Mouse (Mus musculus): ENCODE results near the gene Smchd1.
"Not testable (repeated sequence)": the region's sequence is repeated elsewhere in the genome, so short reads cannot be mapped to it uniquely, and the experiment has no call there.

Smchd1 gene

DNA sequence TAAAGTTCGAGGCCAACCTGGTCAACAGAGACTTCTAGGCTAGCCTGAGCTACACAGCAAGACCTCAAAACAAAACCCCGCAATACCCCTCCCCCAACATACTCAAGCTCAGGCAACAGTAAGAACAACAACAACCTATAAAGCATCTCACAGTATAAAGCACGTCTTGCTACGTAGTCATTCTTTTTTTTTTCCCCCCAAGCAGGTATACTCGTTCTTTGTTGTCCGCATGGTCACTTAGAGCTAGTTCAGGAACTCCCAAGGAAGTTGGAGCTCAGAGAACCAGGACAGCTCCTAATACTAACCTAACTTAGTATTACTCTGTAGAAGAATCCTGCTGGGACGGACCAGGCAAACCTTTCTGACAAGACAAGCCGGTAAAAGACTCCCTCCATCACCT, 1.0 kb downstream of the Smchd1 start:
- ChIA-PET POLR2A (interaction anchor here in 3 of 4 experiments (0.7 to 4.7 kb wide), 15 partner anchors 12 to 736 kb away, joined by 3 to 23 read pairs (median 4); partner anchors contain the start of genes Ndc80 (in 3 of the 3), Spdya (in 2 of the 3) and Gm4707 (in 1 of the 3)), CTCF (interaction anchor here in 1 of 4 experiments (1.0 kb wide), 1 partner anchor 197 kb away, joined by 3 read pairs; no protein-coding TSS in a partner anchor)

DNA sequence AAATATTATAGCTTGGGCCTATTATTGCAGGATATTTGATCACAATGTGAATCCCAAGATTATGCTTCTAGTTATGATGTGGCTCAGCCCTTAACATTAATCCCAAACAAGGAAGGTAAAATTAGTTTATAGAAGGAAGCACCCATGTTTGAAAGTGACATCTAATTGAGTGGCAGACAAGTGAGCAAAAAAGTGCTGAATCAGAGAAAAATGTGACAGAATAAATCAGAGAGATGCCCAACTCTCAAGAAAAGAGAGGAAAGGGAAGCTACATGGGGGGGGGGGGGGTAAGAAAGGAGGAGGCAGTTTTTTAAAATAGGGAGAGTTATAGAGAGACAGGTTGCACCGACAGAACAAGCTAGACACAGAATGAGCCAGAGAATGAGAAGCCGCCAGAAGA, 3.9 kb downstream of the Smchd1 start:
- CTCF ChIA-PET: no interaction called here
- POLR2A ChIA-PET: no interaction called here

DNA sequence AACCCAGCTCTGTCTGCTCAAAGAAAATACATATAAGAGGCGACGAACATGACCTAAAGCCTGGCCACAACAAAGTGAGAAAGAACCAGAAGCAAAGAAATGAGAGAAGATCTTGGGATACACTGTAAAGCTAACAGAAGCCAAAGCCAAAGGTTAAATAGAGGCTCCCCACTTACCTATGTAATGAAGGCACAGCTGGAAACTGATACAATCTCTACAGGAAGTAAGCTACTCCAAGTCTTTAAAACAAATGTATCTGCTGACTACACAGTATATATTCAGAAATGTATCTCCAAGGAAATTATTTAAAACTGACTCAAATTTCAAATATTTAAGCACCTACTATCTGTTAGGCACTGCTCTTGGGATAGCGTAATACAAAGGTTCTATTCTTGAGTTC, 14.8 kb downstream of the Smchd1 start:
- ChIA-PET CTCF (no interaction called here), POLR2A (interaction anchor here in 1 of 4 experiments (0.9 to 3.4 kb wide), 4 partner anchors 12 to 45 kb away, joined by 3 to 13 read pairs (median 4); partner anchors contain the start of gene Smchd1)

DNA sequence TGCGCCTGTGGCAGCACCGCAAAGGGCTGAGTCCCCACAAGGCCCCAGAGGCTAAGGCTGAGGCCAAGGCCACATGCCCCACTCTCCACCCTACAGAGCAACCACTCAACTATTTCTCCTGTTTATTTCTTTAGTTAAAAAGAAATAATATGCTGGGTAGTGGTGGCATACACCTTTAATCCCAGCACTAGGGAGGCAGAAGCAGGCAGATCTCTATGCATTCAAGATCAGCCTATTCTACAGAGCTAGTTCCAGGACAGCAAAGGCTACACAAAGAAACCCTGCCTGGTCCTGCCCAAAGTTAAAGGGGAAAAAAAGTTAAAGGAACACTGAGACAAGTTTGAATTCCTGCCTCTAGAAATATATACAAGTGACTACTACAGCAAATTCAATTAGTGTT, 15.3 kb downstream of the Smchd1 start, which contains the start of gene Gm4707:
TSS of gene Gm4707 (minus strand) at position 101 of the 400 bp plus-strand sequence.
- CTCF ChIA-PET: no interaction called here
- POLR2A ChIA-PET: interaction anchor here in 1 of 4 experiments (0.9 to 3.4 kb wide), 4 partner anchors 13 to 45 kb away, joined by 3 to 13 read pairs (median 4); partner anchors contain the start of gene Smchd1

DNA sequence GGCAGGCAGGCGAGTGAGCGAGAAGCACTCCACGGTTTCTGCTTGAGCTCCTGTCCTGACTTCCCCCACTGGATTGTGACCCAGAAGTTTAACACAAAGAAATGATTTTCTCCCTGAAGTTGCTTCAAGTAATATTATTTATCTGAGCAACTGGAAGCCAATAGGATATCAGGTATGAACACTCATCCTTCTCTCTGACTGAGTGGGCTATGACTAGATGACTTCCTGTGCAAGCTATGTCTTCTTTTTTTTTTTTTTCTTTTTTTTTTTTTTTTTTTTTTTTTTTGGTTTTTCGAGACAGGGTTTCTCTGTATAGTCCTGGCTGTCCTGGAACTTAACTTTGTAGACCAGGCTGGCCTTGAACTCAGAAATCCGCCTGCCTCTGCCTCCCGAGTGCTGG, 17.8 kb downstream of the Smchd1 start:
- CTCF ChIA-PET: interaction anchor here in 1 of 4 experiments (0.7 kb wide), 1 partner anchor 16 kb away, joined by 3 read pairs; no protein-coding TSS in a partner anchor
- POLR2A ChIA-PET: interaction anchor here (0.6 to 1.9 kb wide), 8 partner anchors 10 to 122 kb away, joined by 3 to 5 read pairs (median 4); no protein-coding TSS in a partner anchor

DNA sequence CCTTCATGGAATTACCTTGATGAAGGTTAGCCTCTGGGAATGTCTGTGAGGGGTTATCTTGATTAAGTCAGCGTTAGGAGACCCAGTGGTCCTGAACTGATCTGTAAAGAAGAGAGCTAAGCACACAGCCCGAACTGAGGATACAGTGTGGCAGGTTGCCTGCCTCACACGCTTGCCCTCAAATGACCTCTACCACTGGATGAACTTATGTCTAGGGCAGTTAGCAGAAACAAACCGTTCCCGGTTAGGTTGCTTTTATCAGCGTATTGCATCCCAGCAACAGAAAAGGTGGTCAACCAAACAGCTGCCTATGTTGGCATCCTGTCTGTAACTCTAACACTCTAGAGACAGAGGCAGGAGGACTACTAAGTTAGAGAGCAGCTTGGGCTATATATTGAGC, 30.0 kb downstream of the Smchd1 start:
- POLR2A ChIA-PET: interaction anchor here in 1 of 4 experiments (0.7 to 1.5 kb wide), 5 partner anchors 15 to 41 kb away, joined by 3 to 6 read pairs (median 3); partner anchors contain the start of gene Smchd1
- CTCF ChIA-PET: interaction anchor here in 1 of 4 experiments (0.9 kb wide), 1 partner anchor 191 kb away, joined by 3 read pairs; no protein-coding TSS in a partner anchor

DNA sequence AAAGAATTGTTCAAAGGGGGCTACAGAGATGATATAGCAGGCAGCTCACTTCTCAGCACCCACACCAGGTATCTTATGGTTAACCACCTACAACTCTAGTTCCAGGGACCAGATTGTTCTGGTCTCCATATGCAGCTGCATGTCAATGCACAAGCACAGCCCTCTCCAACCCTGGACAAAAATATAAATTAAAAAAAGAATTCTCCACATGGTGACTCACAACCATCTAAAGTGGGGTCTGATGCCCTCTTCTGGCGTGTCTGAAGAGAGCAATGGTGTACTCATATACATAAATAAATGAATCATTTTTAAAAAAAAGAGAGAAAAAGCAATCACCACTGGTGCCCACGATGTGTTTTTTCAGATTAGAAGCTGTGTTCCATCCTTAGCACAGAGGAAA, 30.4 kb downstream of the Smchd1 start:
- CTCF ChIA-PET: no interaction called here
- POLR2A ChIA-PET: interaction anchor here in 1 of 4 experiments (1.0 to 2.0 kb wide), 6 partner anchors 15 to 41 kb away, joined by 3 to 6 read pairs (median 4); no protein-coding TSS in a partner anchor

DNA sequence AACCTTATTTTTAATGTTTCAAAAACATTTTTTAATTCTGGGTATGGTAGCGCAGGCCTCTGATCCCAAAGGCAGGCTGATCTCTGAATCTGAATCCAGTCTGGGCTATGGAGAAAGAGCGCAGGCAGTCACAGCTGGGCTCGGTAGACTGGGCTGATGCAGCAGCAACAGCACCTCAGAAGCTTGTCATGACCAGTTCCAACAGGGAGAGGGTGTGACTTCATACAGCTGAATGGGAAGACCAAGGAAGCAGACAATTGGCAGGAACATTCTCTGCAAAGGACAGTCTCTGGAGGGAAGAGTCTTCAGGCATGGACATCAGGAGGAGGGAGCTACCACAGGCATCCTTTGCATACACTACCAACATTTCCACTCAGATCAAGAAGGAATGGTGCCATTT, 31.0 kb downstream of the Smchd1 start:
- POLR2A ChIA-PET: interaction anchor here in 3 of 4 experiments (0.8 to 2.0 kb wide), 7 partner anchors 13 to 42 kb away, joined by 3 to 6 read pairs (median 4); no protein-coding TSS in a partner anchor
- CTCF ChIA-PET: interaction anchor here in 2 of 4 experiments (0.6 to 1.0 kb wide), 3 partner anchors 463 to 1523 kb away, joined by 3 to 5 read pairs (median 3); no protein-coding TSS in a partner anchor

DNA sequence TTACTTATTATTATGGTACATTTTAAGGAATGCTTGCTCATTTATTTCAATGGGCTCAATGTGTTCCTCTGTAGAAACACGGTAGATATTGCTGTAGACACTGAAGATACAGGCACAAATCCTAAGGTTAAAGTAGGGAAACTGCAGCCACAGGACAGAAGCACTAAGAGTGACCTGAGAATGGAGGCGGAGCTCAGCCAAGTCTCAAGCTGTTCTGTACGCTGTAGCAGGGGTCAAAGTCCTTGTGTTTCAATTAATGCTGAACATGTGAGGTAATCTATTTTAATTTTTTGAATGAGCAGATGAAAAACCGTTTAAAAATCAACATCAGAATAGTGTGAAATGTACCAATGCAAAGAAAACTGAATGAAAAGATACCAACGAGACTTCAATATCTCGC, 31.9 kb downstream of the Smchd1 start:
- CTCF ChIA-PET: interaction anchor here in 1 of 4 experiments (1.0 kb wide), 1 partner anchor 464 kb away, joined by 3 read pairs; no protein-coding TSS in a partner anchor
- POLR2A ChIA-PET: interaction anchor here in 1 of 4 experiments (2.0 kb wide), 1 partner anchor 31 kb away, joined by 4 read pairs; no protein-coding TSS in a partner anchor

DNA sequence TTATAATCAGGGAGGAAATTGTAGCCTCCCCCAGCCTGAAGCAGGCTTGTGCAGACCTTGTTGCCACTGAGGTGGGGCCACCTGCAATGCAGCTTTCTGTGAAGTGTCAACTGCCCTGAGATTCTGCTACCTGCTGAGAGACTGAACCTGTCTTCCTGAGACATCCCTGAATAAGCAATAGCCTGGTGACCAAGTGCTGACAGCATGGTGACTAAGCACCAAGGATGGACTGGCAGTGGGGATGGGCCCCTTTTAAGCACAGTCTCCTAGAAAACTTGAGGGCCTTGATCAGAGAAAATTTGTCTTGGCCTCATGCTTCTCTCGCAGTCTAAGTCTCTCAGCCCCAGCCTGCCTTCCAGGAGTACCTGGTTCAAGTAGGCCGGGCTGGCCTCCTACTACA, 52.6 kb downstream of the Smchd1 start:
- CTCF ChIA-PET: not testable (repeated sequence)

DNA sequence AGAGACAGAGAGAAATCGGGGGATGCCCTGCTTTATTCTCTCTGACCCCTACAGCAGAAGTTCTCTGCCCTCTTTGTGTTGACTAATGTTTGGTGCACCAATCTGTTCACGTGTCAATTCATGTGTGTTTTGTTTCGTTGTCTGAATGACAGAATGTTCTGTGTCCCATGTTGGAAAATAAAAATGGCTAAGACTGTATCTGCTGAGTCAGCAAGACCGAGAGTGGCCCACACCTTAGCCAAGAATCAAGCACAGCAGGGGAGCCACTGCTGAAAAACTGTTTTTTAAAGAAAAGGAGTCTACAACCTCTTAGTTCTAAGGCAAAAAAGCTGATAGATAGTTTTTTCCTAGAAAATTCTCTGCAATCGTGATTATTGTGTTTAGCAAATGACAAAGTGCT, 55.7 kb downstream of the Smchd1 start:
- CTCF ChIA-PET: not testable (repeated sequence)
- POLR2A ChIA-PET: interaction anchor here in 1 of 4 experiments (1.6 kb wide), 1 partner anchor 25 kb away, joined by 3 read pairs; no protein-coding TSS in a partner anchor

More for the DNA sequence above, 52.6 kb downstream of the Smchd1 start:
- POLR2A ChIA-PET: not testable (repeated sequence)

DNA sequence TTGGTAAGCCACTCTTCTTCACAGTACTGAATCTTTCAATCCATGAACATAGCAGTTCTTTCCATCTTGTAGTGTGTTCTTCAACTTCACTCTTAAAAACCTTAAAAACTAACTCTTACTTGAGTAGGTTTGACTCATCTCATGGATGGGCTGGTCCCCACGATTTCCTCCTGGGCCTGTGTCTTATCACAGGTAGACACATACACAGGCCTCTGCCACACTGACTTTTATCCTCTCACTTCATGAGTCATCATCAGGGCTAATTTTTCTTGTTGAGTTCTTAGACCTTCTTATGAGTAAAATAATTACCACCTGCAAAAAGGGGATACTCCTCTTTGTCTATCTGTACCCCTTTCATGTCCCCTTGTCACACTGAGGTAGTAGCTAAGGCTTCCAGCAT, 58.1 kb downstream of the Smchd1 start:
- ChIA-PET POLR2A (no interaction called here), CTCF (no interaction called here)

DNA sequence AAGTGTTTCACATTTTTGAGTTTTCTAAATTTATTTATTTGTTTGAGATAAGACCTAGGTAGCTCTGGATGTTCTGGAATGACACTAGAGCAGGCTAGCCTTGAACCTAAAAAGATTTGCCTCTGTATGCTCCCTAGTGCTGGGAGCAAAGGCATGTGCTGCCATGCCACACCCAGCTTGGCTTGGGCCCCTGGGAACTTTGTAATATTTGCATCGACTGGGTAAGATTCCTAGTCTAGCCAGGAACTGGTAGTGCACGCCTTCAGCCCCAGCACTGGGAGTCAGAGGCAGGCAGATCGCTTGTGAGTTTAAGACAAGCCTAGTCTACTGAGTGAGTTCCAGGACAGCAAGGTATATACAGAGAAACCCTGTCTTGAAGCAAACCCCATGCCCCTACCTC, 87.7 kb downstream of the Smchd1 start:
- ChIA-PET POLR2A (interaction anchor here in 1 of 4 experiments (0.7 kb wide), 1 partner anchor 340 kb away, joined by 4 read pairs; no protein-coding TSS in a partner anchor), CTCF (interaction anchor here in 2 of 4 experiments (0.5 to 1.3 kb wide), 2 partner anchors 14 to 220 kb away, joined by 3 to 4 read pairs; no protein-coding TSS in a partner anchor)

DNA sequence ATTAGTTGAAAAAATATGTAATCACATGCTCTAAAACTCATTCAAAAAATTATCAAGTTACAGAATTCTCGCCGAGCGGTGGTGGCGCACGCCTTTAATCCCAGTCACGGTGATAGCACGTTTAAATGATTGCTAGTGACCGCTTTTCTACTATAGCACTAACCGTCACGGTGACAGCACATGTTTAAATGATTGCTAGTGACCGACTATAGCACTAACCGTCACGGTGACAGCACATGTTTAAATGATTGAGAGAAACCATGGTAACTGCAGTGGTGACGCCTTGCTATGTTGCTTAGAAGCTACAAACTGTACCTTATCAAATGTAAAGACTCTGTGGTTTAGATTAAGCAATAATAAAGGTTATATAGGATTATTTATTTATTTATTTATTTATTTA, 94.8 kb downstream of the Smchd1 start:
- POLR2A ChIA-PET: no interaction called here
- CTCF ChIA-PET: interaction anchor here in 2 of 4 experiments (0.6 kb wide), 2 partner anchors 145 to 589 kb away, joined by 4 to 5 read pairs; no protein-coding TSS in a partner anchor

DNA sequence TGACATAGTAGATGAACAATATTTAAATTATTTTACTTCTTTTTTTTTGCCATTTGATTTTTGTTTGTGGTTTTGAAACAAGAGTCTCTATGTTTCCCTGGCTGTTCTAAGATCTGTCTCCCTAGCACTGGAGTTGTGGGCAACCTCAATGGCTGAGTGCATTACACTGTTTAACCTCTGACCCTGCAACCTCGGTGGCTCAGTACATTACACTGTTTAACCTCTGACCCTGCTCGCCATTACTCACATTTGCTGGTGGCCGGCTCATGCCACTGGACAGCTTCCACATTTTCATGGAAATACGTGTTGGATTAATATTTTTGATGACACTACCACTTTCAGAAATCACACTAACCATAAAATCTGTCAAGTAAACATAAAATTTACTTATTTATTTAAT, 97.2 kb downstream of the Smchd1 start:
- ChIA-PET POLR2A (no interaction called here), CTCF (no interaction called here)

DNA sequence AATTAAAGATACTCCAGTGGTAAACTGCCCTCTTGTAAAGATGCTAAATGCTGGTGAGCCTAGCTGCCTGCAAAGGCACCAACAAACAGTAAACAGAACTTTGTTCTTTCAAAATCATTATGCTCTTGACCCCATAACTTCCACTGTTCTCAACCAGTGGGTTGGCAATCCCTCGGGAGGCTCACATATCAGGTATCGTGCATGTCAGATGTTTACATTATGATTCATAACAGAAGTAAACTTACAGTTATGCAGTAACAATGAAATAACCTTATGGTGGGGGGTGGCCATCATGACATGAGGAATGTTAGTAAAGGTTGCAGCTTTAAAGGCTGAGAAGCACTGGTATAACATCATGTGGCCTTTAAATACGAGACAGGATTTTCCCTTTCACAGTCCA, 119.6 kb downstream of the Smchd1 start:
- CTCF ChIA-PET: interaction anchor here in 1 of 4 experiments (0.6 kb wide), 1 partner anchor 533 kb away, joined by 3 read pairs; no protein-coding TSS in a partner anchor
- POLR2A ChIA-PET: no interaction called here

DNA sequence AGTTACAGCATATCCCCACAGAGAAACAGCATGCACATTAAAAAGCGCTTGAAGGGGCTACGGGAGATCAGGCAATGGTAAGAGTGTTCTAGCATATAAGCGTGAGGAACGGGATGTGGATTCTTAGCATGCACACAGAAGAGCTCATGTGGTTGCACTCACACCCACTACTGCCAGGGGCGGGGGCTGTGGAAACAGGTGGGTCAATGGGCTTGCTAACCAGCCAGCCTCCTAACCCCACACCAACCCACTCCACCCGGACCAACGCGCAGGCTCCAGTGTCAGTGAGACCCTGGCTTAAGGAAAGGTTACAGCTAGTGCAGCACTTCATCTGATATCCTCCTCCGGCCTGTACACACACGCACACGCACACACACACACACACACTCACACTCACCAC, 120.9 kb downstream of the Smchd1 start:
- ChIA-PET POLR2A (interaction anchor here in 1 of 4 experiments (0.9 to 2.1 kb wide), 3 partner anchors 8 to 265 kb away, joined by 3 to 9 read pairs (median 3); no protein-coding TSS in a partner anchor), CTCF (no interaction called here)

DNA sequence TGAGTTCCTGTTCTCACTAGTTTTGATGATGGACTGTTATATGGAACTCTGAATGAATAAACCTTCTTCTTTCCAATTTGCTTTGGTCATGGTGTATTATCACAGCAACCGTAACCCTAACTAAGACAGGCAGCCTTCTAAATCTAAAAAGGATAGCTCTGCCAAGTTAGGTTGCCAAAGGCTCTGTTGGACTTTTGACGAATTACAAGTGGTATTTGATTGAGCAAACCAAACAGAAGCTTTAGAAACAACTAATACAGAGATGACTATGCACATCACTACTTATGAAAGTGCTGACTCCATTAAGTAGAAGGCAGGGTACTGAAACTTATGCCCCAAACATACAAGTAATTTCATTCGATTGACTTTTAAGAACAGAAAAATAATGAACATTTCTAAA, 127.0 kb downstream of the Smchd1 start:
- ChIA-PET POLR2A (no interaction called here), CTCF (no interaction called here)

DNA sequence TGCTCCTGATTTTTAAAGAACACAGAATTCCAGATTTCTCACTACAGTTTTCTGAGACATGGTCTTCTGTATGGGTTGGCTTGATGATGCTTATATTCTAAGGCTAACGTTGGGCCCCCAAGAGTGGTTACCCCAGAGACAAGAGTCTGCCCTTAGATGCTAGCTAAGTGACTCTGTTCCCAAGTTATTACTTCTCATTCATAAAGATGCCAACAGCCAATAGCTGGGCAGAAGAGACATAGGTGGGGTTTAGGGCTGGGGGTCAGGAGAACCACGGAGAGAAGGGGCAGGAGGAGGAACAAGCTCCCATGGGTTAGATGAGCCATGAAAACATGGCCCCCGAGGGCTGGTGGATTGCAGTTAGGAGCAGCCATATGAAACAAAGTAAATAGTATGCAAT, 133.1 kb downstream of the Smchd1 start:
- ChIA-PET POLR2A (no interaction called here), CTCF (interaction anchor here in 1 of 4 experiments (0.8 kb wide), 1 partner anchor 635 kb away, joined by 6 read pairs; no protein-coding TSS in a partner anchor)

DNA sequence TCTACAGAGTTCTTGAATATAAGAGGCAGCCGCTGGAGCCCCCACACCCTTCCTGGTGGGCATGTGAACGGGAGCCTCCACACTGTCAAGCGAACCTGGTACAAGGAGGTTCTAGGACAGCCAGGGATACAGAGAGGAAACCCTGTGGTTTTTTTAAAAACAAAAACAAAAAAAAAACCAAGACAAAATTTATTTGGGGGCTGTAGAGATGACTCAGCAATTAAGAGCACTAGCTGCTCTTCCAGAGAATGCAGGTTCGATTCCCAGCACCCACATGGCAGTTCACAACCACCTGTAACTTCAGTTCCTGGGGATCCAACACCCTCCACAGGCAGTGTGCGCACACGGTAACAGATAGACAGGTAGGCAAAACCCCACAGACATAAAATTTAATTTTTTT, 136.5 kb downstream of the Smchd1 start:
- POLR2A ChIA-PET: no interaction called here
- CTCF ChIA-PET: interaction anchor here in 1 of 4 experiments (1.1 kb wide), 1 partner anchor 13 kb away, joined by 3 read pairs; no protein-coding TSS in a partner anchor
